Mouse (Mus musculus) midbrain, embryonic 11.5 days (tissue): ENCODE results near the gene Timd4. TPM values are rescaled to one million over a fixed set of nuclear protein-coding genes. Genes with fewer than 3 reads are reported as not detected.
A peak's percentile ranks its signal among the peaks of the same experiment; 100 is the strongest.

ENCODE experiments used
- ATAC-seq: fragments of 200-750 bp; cut with Nextera tagmentation; 2 replicates; pipeline ENCODE4 v1.8.0; 2017; ENCODE audit warnings: moderate TSS enrichment, moderate library complexity; ENCODE audit not compliant: low FRiP score
- DNase-seq: peaks from one replicate; pipeline ENCODE4 v3.0.0; 2015; ENCODE audit warnings: low spot score; ENCODE audit errors: missing footprints
- H3K27ac ChIP-seq: fragments of 300-500 bp; sonication (generic); 2 replicates; pipeline ENCODE4 v1.5.1; 2014; ENCODE audit warnings: low read depth, low read length
- H3K27me3 ChIP-seq: fragments of 300-500 bp; sonication (generic); 2 replicates; pipeline ENCODE4 v1.6.1; 2014; ENCODE audit warnings: mild to moderate bottlenecking, low read length, moderate library complexity, mixed read lengths; ENCODE audit not compliant: control insufficient read depth, insufficient read depth
- H3K36me3 ChIP-seq: fragments of 300-500 bp; sonication (generic); 2 replicates; pipeline ENCODE4 v1.6.1; 2014; ENCODE audit warnings: mild to moderate bottlenecking, low read length, moderate library complexity, mixed read lengths; ENCODE audit not compliant: control insufficient read depth, insufficient read depth
- H3K4me1 ChIP-seq: fragments of 300-500 bp; sonication (generic); 2 replicates; pipeline ENCODE4 v1.6.1; 2014; ENCODE audit warnings: low read length; ENCODE audit not compliant: control insufficient read depth, insufficient read depth
- H3K4me2 ChIP-seq: fragments of 300-500 bp; sonication (generic); 2 replicates; pipeline ENCODE4 v1.6.1; 2014; ENCODE audit warnings: mild to moderate bottlenecking, moderate library complexity
- H3K4me3 ChIP-seq: fragments of 300-500 bp; sonication (generic); 2 replicates; pipeline ENCODE4 v1.5.1; 2014; ENCODE audit warnings: low read depth, low read length
- H3K9ac ChIP-seq: fragments of 300-500 bp; sonication (generic); 2 replicates; pipeline ENCODE4 v1.6.1; 2014; ENCODE audit warnings: low read length
- H3K9me3 ChIP-seq: fragments of 300-500 bp; sonication (generic); 2 replicates; pipeline ENCODE4 v1.6.1; 2016; ENCODE audit warnings: low read length; ENCODE audit not compliant: control insufficient read depth
- WGBS: fragments of 180-500 bp; shearing (Covaris S2); extraction: QIAGEN DNeasy Blood & Tissue Kit; methylation state at CpG from one replicate; pipeline ENCODE4 v1.1.7; 2014; 5-methylcytosine and 5-hydroxymethylcytosine counted together
- polyA plus RNA-seq: library from polyadenylated mRNA; unstranded; fragments of >200 nt; fragmentation: Nextera tagmentation; extraction: Ambion mirVana; gene quantifications from 2 replicates; pipeline ENCODE4 v1.2.1, GENCODE M21; 2014

The Timd4 gene
- polyA plus RNA-seq, 1 experiment from 2014 or later, result 0.26 TPM

DNA sequence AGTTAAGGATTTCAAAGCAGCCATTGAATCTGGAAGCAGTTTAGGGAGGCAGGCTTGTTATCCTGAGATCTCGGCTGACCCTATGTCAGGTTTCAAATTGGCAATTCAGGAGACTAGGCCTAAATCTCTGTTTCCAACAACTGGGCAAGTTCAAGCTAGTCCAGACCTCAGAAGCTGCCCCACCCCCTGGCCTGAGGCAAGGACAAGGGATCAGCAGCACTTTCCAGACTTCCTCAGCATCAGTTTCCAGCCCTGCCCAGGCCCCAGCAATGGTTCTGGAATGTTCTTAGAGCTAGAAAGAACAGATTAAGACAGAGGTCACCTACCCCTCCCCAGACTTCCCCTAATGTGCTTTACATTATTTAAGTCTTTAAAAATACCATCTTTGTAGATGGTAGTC, 36.1 kb downstream of the Timd4 start:
- Histone ChIP-seq H3K4me3 (no peak overlapping the region), H3K4me2 (no peak overlapping the region), H3K27me3 (no peaks in the 10 kb centered on the region), H3K4me1 (no peaks in the 10 kb centered on the region), H3K9me3 (no peaks in the 10 kb centered on the region), H3K27ac (no peak overlapping the region), H3K36me3 (no peaks in the 10 kb centered on the region), H3K9ac (no peak overlapping the region)
- ATAC-seq (no peak), DNase-seq (no peak)
- WGBS, result 83% methylated on average over 1 of the region's 1 CpGs

DNA sequence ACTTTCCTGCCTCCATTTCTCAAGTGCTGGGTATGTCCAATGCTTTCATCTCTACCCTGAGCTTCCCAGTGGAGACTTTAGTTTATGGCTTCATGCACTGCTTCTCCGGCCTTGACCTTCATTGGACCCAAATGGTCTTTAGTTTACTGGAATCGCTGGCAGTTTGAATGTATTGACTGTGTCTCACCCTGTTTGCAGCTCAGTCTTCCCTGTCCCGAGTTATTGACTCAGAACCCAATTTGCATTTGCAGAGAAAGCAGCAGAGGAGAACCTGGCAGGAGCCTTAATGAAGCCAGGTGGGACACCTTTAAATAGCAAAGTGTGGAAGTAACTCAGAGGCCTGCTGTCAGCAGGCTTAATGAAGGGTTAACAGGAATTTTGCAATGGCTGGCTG, 37.2 kb downstream of the Timd4 start:
- no peaks in the 10 kb centered on the region for H3K9me3 ChIP-seq
- DNase-seq (no peak), ATAC-seq (no peak)
- H3K4me3 ChIP-seq, result no peak overlapping the region
- WGBS, result 53% methylated on average over 3 of the region's 3 CpGs
- H3K4me2 ChIP-seq, result no peak overlapping the region
- H3K27ac ChIP-seq, result no peak overlapping the region
- H3K4me1 ChIP-seq, result no peaks in the 10 kb centered on the region
- no peaks in the 10 kb centered on the region for H3K27me3 ChIP-seq
- H3K36me3 ChIP-seq, result no peaks in the 10 kb centered on the region
- H3K9ac ChIP-seq, result no peak overlapping the region

DNA sequence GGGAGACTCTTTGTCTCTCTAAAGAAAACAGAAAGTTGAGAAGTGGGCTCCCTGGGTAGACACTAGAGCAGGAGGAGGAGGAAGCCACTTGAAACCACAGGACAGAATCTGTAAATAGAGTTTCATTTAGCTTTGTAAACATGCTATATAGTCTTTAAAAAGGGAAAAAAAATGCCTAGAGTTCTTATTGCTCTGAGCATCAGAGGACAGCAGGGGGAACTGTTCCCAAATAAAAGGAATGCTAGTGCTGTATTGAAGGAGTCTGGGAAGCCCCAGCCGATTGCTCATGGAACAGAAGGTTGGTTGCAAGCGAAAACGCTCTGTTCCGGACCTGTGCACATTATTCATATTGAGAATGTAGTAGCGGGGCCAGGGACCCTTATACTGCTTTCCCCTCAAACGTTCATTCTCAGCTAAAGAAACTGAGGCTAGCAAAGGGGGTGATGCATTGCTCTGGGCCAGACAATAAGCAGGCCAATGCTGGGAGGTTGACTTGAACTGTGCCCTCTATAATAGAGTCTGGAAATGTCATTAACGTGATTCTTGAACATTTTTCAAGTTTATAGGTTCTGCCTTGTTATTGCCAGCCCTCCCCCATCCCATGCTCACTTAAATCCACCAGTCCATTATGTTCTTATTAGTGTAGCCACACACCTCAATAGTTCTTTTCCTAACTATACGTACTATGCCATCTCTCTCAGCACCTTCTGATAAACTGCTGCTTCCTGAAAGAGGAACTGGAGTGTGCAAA, 37.8 kb downstream of the Timd4 start:
- H3K27ac ChIP-seq, result no peak overlapping the region
- H3K4me3 ChIP-seq, result no peak overlapping the region
- no peaks in the 10 kb centered on the region for H3K4me1 ChIP-seq
- no peak overlapping the region for H3K9ac ChIP-seq
- H3K27me3 ChIP-seq, result no peaks in the 10 kb centered on the region
- H3K9me3 ChIP-seq, result no peaks in the 10 kb centered on the region
- DNase-seq, result no peak
- no peak overlapping the region for H3K4me2 ChIP-seq
- ATAC-seq, result peak; percentile 35; the same call in 1 of the 2 replicates
- WGBS, result 44% methylated on average over 8 of the region's 8 CpGs
- no peaks in the 10 kb centered on the region for H3K36me3 ChIP-seq

GRCm38 (mm10) chr11:46864809-46865208, 54.2 kb downstream of the Timd4 start:
- H3K4me1 ChIP-seq, result no peaks in the 10 kb centered on the region
- no peaks in the 10 kb centered on the region for H3K36me3 ChIP-seq
- H3K27ac ChIP-seq, result no peak overlapping the region
- ATAC-seq, result peak; percentile 59; the same call in 1 of the 2 replicates
- no peaks in the 10 kb centered on the region for H3K27me3 ChIP-seq
- H3K4me3 ChIP-seq, result no peak overlapping the region
- 95% methylated on average over 1 of the region's 1 CpGs for WGBS
- no peaks in the 10 kb centered on the region for H3K9me3 ChIP-seq
- no peak overlapping the region for H3K4me2 ChIP-seq
- no peak overlapping the region for H3K9ac ChIP-seq
- peak; percentile 82 for DNase-seq

- no peak overlapping the region for H3K27ac ChIP-seq
- H3K27me3 ChIP-seq, result no peaks in the 10 kb centered on the region
- no peak overlapping the region for H3K4me2 ChIP-seq
- no peaks in the 10 kb centered on the region for H3K4me1 ChIP-seq
- H3K9me3 ChIP-seq, result no peaks in the 10 kb centered on the region
- DNase-seq (no peak), ATAC-seq (no peak)
- no peaks in the 10 kb centered on the region for H3K36me3 ChIP-seq
- no peak overlapping the region for H3K9ac ChIP-seq
- H3K4me3 ChIP-seq, result no peak overlapping the region
- 87% methylated on average over 7 of the region's 7 CpGs for WGBS
Measured at GRCm38 (mm10) chr11:46868594-46868993, 58.0 kb downstream of the Timd4 start.

DNA sequence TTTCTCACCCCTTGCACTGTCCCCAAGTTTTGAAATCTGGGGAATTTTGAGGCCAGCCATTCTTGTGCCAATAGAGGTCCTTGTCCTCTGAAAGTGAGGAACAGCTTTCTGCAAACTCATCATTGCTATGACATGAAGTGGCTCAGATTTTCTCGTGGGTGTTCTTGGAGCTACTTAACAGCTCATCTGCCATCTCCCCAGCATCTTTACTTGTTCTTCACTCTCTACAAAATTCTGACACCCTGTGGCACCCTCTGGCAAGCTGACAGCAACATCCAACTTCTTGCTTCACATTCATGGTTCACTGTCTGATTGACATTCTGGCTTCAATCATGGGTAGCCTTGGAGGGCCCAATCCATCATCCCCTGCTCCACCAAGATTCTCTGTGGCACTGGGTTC, 65.2 kb downstream of the Timd4 start:
- WGBS, result 88% methylated on average over 1 of the region's 1 CpGs
- no peak overlapping the region for H3K4me3 ChIP-seq
- H3K4me2 ChIP-seq, result no peak overlapping the region
- no peaks in the 10 kb centered on the region for H3K4me1 ChIP-seq
- H3K27me3 ChIP-seq, result no peaks in the 10 kb centered on the region
- DNase-seq, result no peak
- H3K36me3 ChIP-seq, result no peaks in the 10 kb centered on the region
- no peak for ATAC-seq
- no peak overlapping the region for H3K9ac ChIP-seq
- no peaks in the 10 kb centered on the region for H3K9me3 ChIP-seq
- H3K27ac ChIP-seq, result no peak overlapping the region

DNA sequence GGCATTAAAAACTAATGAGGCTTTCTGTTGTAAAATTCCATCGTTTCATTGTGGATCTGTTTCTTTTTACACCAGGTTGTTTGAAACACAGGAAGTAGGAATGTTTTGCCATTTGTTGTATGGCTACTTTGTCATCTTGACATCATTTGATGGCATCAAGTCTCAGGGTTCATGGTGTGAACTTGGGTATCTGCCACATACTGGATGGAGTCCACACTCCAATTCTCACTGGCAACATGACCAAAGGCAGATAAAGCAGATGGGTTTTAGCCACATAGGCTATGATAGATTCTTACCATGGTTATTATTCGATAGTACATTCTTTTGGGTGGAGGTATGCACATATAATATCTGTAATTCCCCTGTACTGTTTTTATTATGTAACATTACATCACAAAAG, 71.9 kb downstream of the Timd4 start:
- ATAC-seq (no peak), DNase-seq (no peak)
- H3K27me3 ChIP-seq, result no peaks in the 10 kb centered on the region
- no peak overlapping the region for H3K4me3 ChIP-seq
- no peaks in the 10 kb centered on the region for H3K36me3 ChIP-seq
- H3K9me3 ChIP-seq, result no peaks in the 10 kb centered on the region
- H3K4me2 ChIP-seq, result no peak overlapping the region
- H3K27ac ChIP-seq, result no peak overlapping the region
- H3K9ac ChIP-seq, result no peak overlapping the region
- 83% methylated on average over 2 of the region's 2 CpGs for WGBS
- no peaks in the 10 kb centered on the region for H3K4me1 ChIP-seq

DNA sequence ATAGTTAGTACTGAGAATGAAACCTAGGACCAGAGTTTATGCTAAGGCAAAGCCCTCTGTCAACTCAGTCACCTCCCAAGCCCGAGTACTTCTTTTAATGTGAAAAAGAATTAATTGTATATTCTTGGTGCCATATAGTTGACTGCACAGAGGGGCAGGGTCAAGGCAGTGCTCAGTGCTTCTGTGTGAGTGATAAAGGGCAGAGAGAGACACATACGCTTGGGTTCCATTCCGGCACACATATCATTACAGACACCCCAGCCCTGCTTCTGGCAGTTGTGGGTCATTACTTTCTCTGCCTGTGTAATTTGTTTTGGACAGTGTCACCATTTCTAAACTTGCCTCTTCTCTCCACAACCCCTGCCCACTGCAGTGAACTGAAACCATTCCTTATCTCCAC, 78.5 kb downstream of the Timd4 start:
- WGBS, result 87% methylated on average over 3 of the region's 3 CpGs
- Histone ChIP-seq H3K9me3 (no peaks in the 10 kb centered on the region), H3K27me3 (no peaks in the 10 kb centered on the region), H3K4me1 (no peaks in the 10 kb centered on the region), H3K27ac (no peak overlapping the region), H3K4me3 (no peak overlapping the region), H3K9ac (no peak overlapping the region), H3K36me3 (no peaks in the 10 kb centered on the region), H3K4me2 (no peak overlapping the region)
- ATAC-seq, result no peak
- no peak for DNase-seq
